14 mouse cellular contexts compared by ENCODE assay signal in genomic region chr2:83993639-83994255, GRCm38 (mm10). TPM values are rescaled to one million over a fixed set of nuclear protein-coding genes. Genes with fewer than 3 reads are reported as not detected.
DNase-seq lines count a peak whose midpoint lies in the region; ATAC-seq and TF ChIP-seq lines count a peak whose summit lies in the region.
"Not testable (repeated sequence)": the region's sequence is repeated elsewhere in the genome, so short reads cannot be mapped to it uniquely, and the experiment has no call there.
"Had no signal": no experiment of that assay in that cellular context is flagged by ENCODE, and none has a peak within 500 bp of the region (broad histone marks: within the 10 kb centered on the region; RNA-seq: fewer than 3 reads in every experiment).

No protein-coding gene starts in this region.

- not testable (repeated sequence) for H3K9me3 ChIP-seq in CH12.LX (replicated peaks; ENCODE audit: low read length); embryonic facial prominence, embryonic 13.5 days; heart, embryonic 13.5 days; liver, embryonic 14.5 days (ENCODE audit: control insufficient read depth, low read length)

- peak; percentile 29 for DNase-seq in CH12.LX (ENCODE audit: extremely low read depth)
- DNase-seq in kidney, adult 2 months, result peak; percentile 48
- DNase-seq in liver, embryonic 14.5 days (ENCODE audit: low read depth in 3 of 3, low spot score in 3 of 3), result not testable (repeated sequence)
- DNase-seq in spleen, postnatal 36 days (ENCODE audit: low spot score in 2 of 2), result peak; percentile 30 to 43

- H3K4me3 ChIP-seq in CH12.LX (replicated peaks in 1 of 3; ENCODE audit: low read depth in 2 of 3, low read length in 2 of 3, poor library complexity in 1 of 3), result peak overlapping the region in 1 of 3 experiments; percentile 23
- H3K4me3 ChIP-seq in embryonic facial prominence, embryonic 13.5 days; heart, embryonic 13.5 days; kidney, adult 2 months (ENCODE audit: insufficient read depth, low read depth, low read length); liver, embryonic 14.5 days (ENCODE audit: insufficient read depth in 1 of 2, low read depth in 2 of 2, low read length in 2 of 2): not testable (repeated sequence)
- H3K4me3 ChIP-seq in macrophage (ENCODE audit: inconsistent target), result peak overlapping the region; percentile 20

- TF ChIP-seq RAD21 in CH12.LX (IDR thresholded peaks at IDR 0.05; ENCODE audit: low read depth, low read length), result not testable (repeated sequence)

- not testable (repeated sequence) for TF ChIP-seq EP300 in CH12.LX (IDR thresholded peaks at IDR 0.05; ENCODE audit: low read length); liver, embryonic 14.5 days (IDR thresholded peaks at IDR 0.05; ENCODE audit: low read depth)

- not testable (repeated sequence) for TF ChIP-seq POLR2A in CH12.LX (IDR thresholded peaks at IDR 0.05; ENCODE audit: low read depth, low read length); kidney, adult 2 months (IDR thresholded peaks at IDR 0.05; ENCODE audit: low read depth, low read length)

- in situ Hi-C loops in CH12.LX (cut with MboI; ENCODE audit: low pct_ligation_motif_present, low pct_unique_long_range_greater_than_20kb, low sequenced_read_pairs), result not testable (repeated sequence)

- 17% methylated on average over 8 of the region's 9 CpGs for WGBS in embryonic facial prominence, embryonic 13.5 days
- WGBS in heart, embryonic 13.5 days, result 37% methylated on average over 8 of the region's 9 CpGs
- WGBS in kidney, adult 2 months, result 9% methylated on average over 8 of the region's 9 CpGs
- 12% methylated on average over 7 of the region's 9 CpGs for WGBS in liver, embryonic 14.5 days (ENCODE audit: insufficient replicate concordance)
- WGBS in macrophage (ENCODE audit: missing documents), result 7% methylated on average over 6 of the region's 9 CpGs

- H3K4me1 ChIP-seq in CH12.LX (ENCODE audit: control insufficient read depth in 1 of 2, insufficient read depth in 2 of 2); embryonic facial prominence, embryonic 13.5 days; heart, embryonic 13.5 days; kidney, adult 2 months (ENCODE audit: control insufficient read depth, insufficient read depth, low read length); liver, embryonic 14.5 days (replicated peaks; ENCODE audit: control insufficient read depth in 2 of 2, insufficient read depth in 2 of 2, low read length in 1 of 2): not testable (repeated sequence)

- not testable (repeated sequence) for H3K27ac ChIP-seq in CH12.LX (ENCODE audit: insufficient read depth, low read depth); embryonic facial prominence, embryonic 13.5 days; heart, embryonic 13.5 days (replicated peaks); liver, embryonic 14.5 days
- H3K27ac ChIP-seq in kidney, adult 2 months (ENCODE audit: insufficient read depth, low read depth, low read length), result peak overlapping the region; percentile 50
- peak overlapping the region; percentile 28 for H3K27ac ChIP-seq in macrophage

- H3K4me2 ChIP-seq in CH12.LX (ENCODE audit: insufficient read depth, low read depth, poor library complexity, severe bottlenecking), result peak overlapping the region; percentile 75
- H3K4me2 ChIP-seq in embryonic facial prominence, embryonic 13.5 days, result peak overlapping the region; percentile 31
- peak overlapping the region; percentile 33; the same call in 1 of the 2 replicates for H3K4me2 ChIP-seq in heart, embryonic 13.5 days
- H3K4me2 ChIP-seq in liver, embryonic 14.5 days (ENCODE audit: low read depth), result 0 out of 2 replicates have a peak overlapping the region, but pooled peaks have one; percentile 20

- not testable (repeated sequence) for H3K27me3 ChIP-seq in CH12.LX (replicated peaks); embryonic facial prominence, embryonic 13.5 days; heart, embryonic 13.5 days (replicated peaks); kidney, adult 2 months (replicated peaks; ENCODE audit: control insufficient read depth, insufficient read depth, low read length); liver, embryonic 14.5 days (ENCODE audit: control insufficient read depth, insufficient read depth, low read length)

- not testable (repeated sequence) for TF ChIP-seq CTCF in CH12.LX (conservative IDR thresholded peaks at IDR 0.05 in 1 of 2, IDR thresholded peaks at IDR 0.05 in 1 of 2; ENCODE audit: low read depth in 2 of 2, low read length in 2 of 2); kidney, adult 2 months (conservative IDR thresholded peaks at IDR 0.05; ENCODE audit: insufficient read depth, insufficient read length, low read depth, low read length); liver, embryonic 14.5 days (IDR thresholded peaks at IDR 0.05; ENCODE audit: low read depth)

- not testable (repeated sequence) for H3K79me2 ChIP-seq in CH12.LX (replicated peaks; ENCODE audit: control insufficient read depth, extremely low read depth, insufficient read depth, poor library complexity, severe bottlenecking); macrophage (ENCODE audit: inconsistent target)

- not testable (repeated sequence) for H3K9ac ChIP-seq in CH12.LX (ENCODE audit: insufficient read depth, low read depth); embryonic facial prominence, embryonic 13.5 days; heart, embryonic 13.5 days; liver, embryonic 14.5 days (replicated peaks)

- not testable (repeated sequence) for ATAC-seq in embryonic facial prominence, embryonic 13.5 days (ENCODE audit: insufficient number of reproducible peaks, insufficient read depth, low FRiP score, low TSS enrichment, low read depth); heart, embryonic 13.5 days (ENCODE audit: extremely low read depth, insufficient number of reproducible peaks, low FRiP score, low TSS enrichment)
- peak; percentile 68 for ATAC-seq in liver, embryonic 14.5 days (ENCODE audit: insufficient read depth)

- H3K36me3 ChIP-seq in CH12.LX (replicated peaks in 1 of 2; ENCODE audit: control insufficient read depth in 1 of 2, insufficient read depth in 1 of 2, low read length in 1 of 2); embryonic facial prominence, embryonic 13.5 days; heart, embryonic 13.5 days; kidney, adult 2 months (ENCODE audit: control insufficient read depth, insufficient read depth, low read length); liver, embryonic 14.5 days (replicated peaks; ENCODE audit: control insufficient read depth, insufficient read depth, low read depth); macrophage (ENCODE audit: inconsistent target): not testable (repeated sequence)

- dilution Hi-C loops in CH12.LX (cut with MboI; ENCODE audit: extremely low pct_ligation_motif_present, extremely low pct_unique_long_range_greater_than_20kb, low sequenced_read_pairs), result not testable (repeated sequence)

RNA-seq across cellular contexts. Expression of gene Gm13691, which starts 3.4 kb away (rescaled TPM):
- 0.04 TPM in 1 of 2 replicates, not detected in the other for total RNA-seq in CH12.LX (2012; rRNA removed)
- total RNA-seq in CH12.LX (2014; rRNA removed), result 0.34 and 0.44 TPM in 2 replicates
- not detected in 2 replicates for polyA plus RNA-seq in CH12.LX (2012; ENCODE audit: insufficient read length, low read depth)
- not detected in 2 replicates for polyA plus RNA-seq in embryonic facial prominence, embryonic 13.5 days (2015; fragmentation: Nextera tagmentation; extraction: Ambion mirVana)
- not detected in 2 replicates for polyA plus RNA-seq in heart, embryonic 13.5 days (2015; fragmentation: Nextera tagmentation; extraction: Ambion mirVana)
- polyA plus RNA-seq in kidney, adult 2 months (2012; rRNA removed), result not detected in 2 replicates
- polyA plus RNA-seq in liver, embryonic 14.5 days (2012; rRNA removed), result not detected in 2 replicates
- not detected in 2 replicates for polyA plus RNA-seq in liver, embryonic 14.5 days (2014; fragmentation: Nextera tagmentation; extraction: Ambion mirVana)
- total RNA-seq in macrophage (2018; cell fraction: chromatin; rRNA removed), result not detected
- total RNA-seq in macrophage (2018; cell fraction: cytosol; rRNA removed), result not detected
- not detected for total RNA-seq in macrophage (2018; cell fraction: nucleus; rRNA removed)
- not detected in 3 replicates for polyA plus RNA-seq in macrophage (2018)
- polyA plus RNA-seq: cerebellum, adult 2 months; forebrain, embryonic 10.5 days; gonadal fat pad, adult 2 months; hindbrain, embryonic 12.5 days; midbrain, embryonic 15.5 days; neural tube, embryonic 14.5 days had no signal

RNA-seq across cellular contexts. Expression of gene Gm13697, which starts 9.2 kb away (rescaled TPM):
- 0.04 TPM in 1 of 2 replicates, not detected in the other for total RNA-seq in CH12.LX (2012; rRNA removed)
- total RNA-seq in CH12.LX (2014; rRNA removed), result 0.34 and 0.44 TPM in 2 replicates
- not detected in 2 replicates for polyA plus RNA-seq in CH12.LX (2012; ENCODE audit: insufficient read length, low read depth)
- not detected in 2 replicates for polyA plus RNA-seq in embryonic facial prominence, embryonic 13.5 days (2015; fragmentation: Nextera tagmentation; extraction: Ambion mirVana)
- not detected in 2 replicates for polyA plus RNA-seq in heart, embryonic 13.5 days (2015; fragmentation: Nextera tagmentation; extraction: Ambion mirVana)
- not detected in 2 replicates for polyA plus RNA-seq in kidney, adult 2 months (2012; rRNA removed)
- not detected in 2 replicates for polyA plus RNA-seq in liver, embryonic 14.5 days (2012; rRNA removed)
- polyA plus RNA-seq in liver, embryonic 14.5 days (2014; fragmentation: Nextera tagmentation; extraction: Ambion mirVana), result not detected in 2 replicates
- not detected for total RNA-seq in macrophage (2018; cell fraction: chromatin; rRNA removed)
- total RNA-seq in macrophage (2018; cell fraction: cytosol; rRNA removed), result not detected
- not detected for total RNA-seq in macrophage (2018; cell fraction: nucleus; rRNA removed)
- not detected in 3 replicates for polyA plus RNA-seq in macrophage (2018)
- polyA plus RNA-seq: cerebellum, adult 2 months; forebrain, embryonic 10.5 days; gonadal fat pad, adult 2 months; hindbrain, embryonic 12.5 days; midbrain, embryonic 15.5 days; neural tube, embryonic 14.5 days had no signal

RNA-seq across cellular contexts. Expression of gene Gm13694, which starts 15.0 kb away (rescaled TPM):
- 0.04 TPM in 1 of 2 replicates, not detected in the other for total RNA-seq in CH12.LX (2012; rRNA removed)
- 0.34 and 0.44 TPM in 2 replicates for total RNA-seq in CH12.LX (2014; rRNA removed)
- not detected in 2 replicates for polyA plus RNA-seq in CH12.LX (2012; ENCODE audit: insufficient read length, low read depth)
- not detected in 2 replicates for polyA plus RNA-seq in embryonic facial prominence, embryonic 13.5 days (2015; fragmentation: Nextera tagmentation; extraction: Ambion mirVana)
- polyA plus RNA-seq in heart, embryonic 13.5 days (2015; fragmentation: Nextera tagmentation; extraction: Ambion mirVana), result not detected in 2 replicates
- not detected in 2 replicates for polyA plus RNA-seq in kidney, adult 2 months (2012; rRNA removed)
- polyA plus RNA-seq in liver, embryonic 14.5 days (2012; rRNA removed), result not detected in 2 replicates
- polyA plus RNA-seq in liver, embryonic 14.5 days (2014; fragmentation: Nextera tagmentation; extraction: Ambion mirVana), result not detected in 2 replicates
- not detected for total RNA-seq in macrophage (2018; cell fraction: chromatin; rRNA removed)
- not detected for total RNA-seq in macrophage (2018; cell fraction: cytosol; rRNA removed)
- not detected for total RNA-seq in macrophage (2018; cell fraction: nucleus; rRNA removed)
- not detected in 3 replicates for polyA plus RNA-seq in macrophage (2018)
- polyA plus RNA-seq: cerebellum, adult 2 months; forebrain, embryonic 10.5 days; gonadal fat pad, adult 2 months; hindbrain, embryonic 12.5 days; midbrain, embryonic 15.5 days; neural tube, embryonic 14.5 days had no signal

RNA-seq across cellular contexts. Expression of gene Gm13696, which starts 20.8 kb away (rescaled TPM):
- total RNA-seq in CH12.LX (2012; rRNA removed) (0.04 TPM in 1 of 2 replicates, not detected in the other), CH12.LX (2014; rRNA removed) (0.34 and 0.44 TPM in 2 replicates)
- polyA plus RNA-seq in CH12.LX (2012; ENCODE audit: insufficient read length, low read depth) (not detected in 2 replicates), macrophage (2018) (not detected in 3 replicates)
- not detected in 2 replicates for polyA plus RNA-seq in embryonic facial prominence, embryonic 13.5 days (2015; fragmentation: Nextera tagmentation; extraction: Ambion mirVana)
- not detected in 2 replicates for polyA plus RNA-seq in heart, embryonic 13.5 days (2015; fragmentation: Nextera tagmentation; extraction: Ambion mirVana)
- polyA plus RNA-seq in kidney, adult 2 months (2012; rRNA removed), result not detected in 2 replicates
- not detected in 2 replicates for polyA plus RNA-seq in liver, embryonic 14.5 days (2012; rRNA removed)
- polyA plus RNA-seq in liver, embryonic 14.5 days (2014; fragmentation: Nextera tagmentation; extraction: Ambion mirVana), result not detected in 2 replicates
- not detected for total RNA-seq in macrophage (2018; cell fraction: chromatin; rRNA removed)
- not detected for total RNA-seq in macrophage (2018; cell fraction: cytosol; rRNA removed)
- not detected for total RNA-seq in macrophage (2018; cell fraction: nucleus; rRNA removed)
- polyA plus RNA-seq: cerebellum, adult 2 months; forebrain, embryonic 10.5 days; gonadal fat pad, adult 2 months; hindbrain, embryonic 12.5 days; midbrain, embryonic 15.5 days; neural tube, embryonic 14.5 days had no signal

RNA-seq across cellular contexts. Expression of gene Gm13695, which starts 26.6 kb away (rescaled TPM):
- 0.04 TPM in 1 of 2 replicates, not detected in the other for total RNA-seq in CH12.LX (2012; rRNA removed)
- 0.34 TPM in 1 of 2 replicates, not detected in the other for total RNA-seq in CH12.LX (2014; rRNA removed)
- not detected in 2 replicates for polyA plus RNA-seq in CH12.LX (2012; ENCODE audit: insufficient read length, low read depth)
- not detected in 2 replicates for polyA plus RNA-seq in embryonic facial prominence, embryonic 13.5 days (2015; fragmentation: Nextera tagmentation; extraction: Ambion mirVana)
- polyA plus RNA-seq in heart, embryonic 13.5 days (2015; fragmentation: Nextera tagmentation; extraction: Ambion mirVana), result not detected in 2 replicates
- not detected in 2 replicates for polyA plus RNA-seq in kidney, adult 2 months (2012; rRNA removed)
- not detected in 2 replicates for polyA plus RNA-seq in liver, embryonic 14.5 days (2012; rRNA removed)
- polyA plus RNA-seq in liver, embryonic 14.5 days (2014; fragmentation: Nextera tagmentation; extraction: Ambion mirVana), result not detected in 2 replicates
- not detected for total RNA-seq in macrophage (2018; cell fraction: chromatin; rRNA removed)
- not detected for total RNA-seq in macrophage (2018; cell fraction: cytosol; rRNA removed)
- total RNA-seq in macrophage (2018; cell fraction: nucleus; rRNA removed), result not detected
- polyA plus RNA-seq in macrophage (2018), result not detected in 3 replicates
- total RNA-seq: ES-E14 had no signal
- polyA plus RNA-seq: cerebellum, adult 2 months; forebrain, embryonic 10.5 days; gonadal fat pad, adult 2 months; hindbrain, embryonic 12.5 days; midbrain, embryonic 15.5 days; neural tube, embryonic 14.5 days had no signal

Comparison
In these comparisons a context has a peak if more than half of its experiments do, and no peak if none do; other contexts are left out.
1. H3K4me2 ChIP-seq: peak in every context shown above with its lines; median percentile 75 in CH12.LX; 33 in heart, embryonic 13.5 days; 31 in embryonic facial prominence, embryonic 13.5 days; 20 in liver, embryonic 14.5 days.